Comparison of ENCODE assay signal across 18 mouse cellular contexts in the genomic region with DNA sequence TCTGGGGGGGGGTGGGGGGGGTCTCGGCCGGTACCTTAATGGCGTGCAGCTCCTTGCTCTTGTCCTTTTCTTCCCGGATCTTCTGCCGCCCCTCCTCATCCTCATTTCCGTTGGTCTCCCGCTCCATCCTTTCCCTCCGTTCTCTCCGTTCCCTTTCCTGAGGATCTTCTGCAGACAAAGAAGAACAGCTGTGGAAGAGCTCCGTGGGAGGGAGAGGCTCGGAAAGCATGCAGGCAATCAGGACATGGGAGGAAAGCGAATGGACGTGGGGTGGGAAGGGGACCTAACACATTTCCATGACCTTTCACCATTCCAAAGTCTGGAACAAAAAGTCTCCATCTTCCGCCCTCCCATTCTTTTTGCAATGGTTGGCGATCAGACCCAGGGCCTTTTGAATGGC. TPM values are rescaled to one million over a fixed set of nuclear protein-coding genes. Genes with fewer than 3 reads are reported as not detected.
"Had no signal": no experiment of that assay in that cellular context is flagged by ENCODE, and none has a peak within 500 bp of the region (broad histone marks: within the 10 kb centered on the region; RNA-seq: fewer than 3 reads in every experiment).

No protein-coding gene starts in this region.

- H3K4me1 ChIP-seq: neural tube, embryonic 13.5 days; neural tube, embryonic 15.5 days; stomach, embryonic 15.5 days had no signal

- H3K4me3 ChIP-seq: neural tube, embryonic 13.5 days; neural tube, embryonic 15.5 days; stomach, embryonic 15.5 days had no signal

- DNase-seq: retina, postnatal 1 day; right cerebral cortex, adult 18-20 months; right cerebral cortex, postnatal 14 days; right cerebral cortex, postnatal 25 days; right cerebral cortex, postnatal 4 days; spleen, adult 18-20 months; thymus, adult 18-20 months; thymus, adult 2 months; thymus, postnatal 14 days; thymus, postnatal 25 days; thymus, postnatal 36 days; thymus, postnatal 4 days had no signal

- H3K27ac ChIP-seq: neural tube, embryonic 13.5 days; neural tube, embryonic 15.5 days; stomach, embryonic 15.5 days; stomach, postnatal 0 days had no signal

- H3K27me3 ChIP-seq: neural tube, embryonic 13.5 days; neural tube, embryonic 15.5 days; stomach, embryonic 15.5 days had no signal

- H3K9me3 ChIP-seq: neural tube, embryonic 13.5 days; neural tube, embryonic 15.5 days; stomach, embryonic 15.5 days had no signal

RNA-seq across cellular contexts. Expression of gene Cacnb3, which starts 20.8 kb away (rescaled TPM):
- total RNA-seq: neutrophil, adult 5-6 weeks had no signal

RNA-seq across cellular contexts. Expression of gene Ccdc65, which starts 56.6 kb away (rescaled TPM):
- total RNA-seq: neutrophil, adult 5-6 weeks had no signal
- polyA plus RNA-seq: spleen, adult 2 months had no signal
